Mouse (Mus musculus): ENCODE measurements around the gene C2.
"Not testable (repeated sequence)": the region's sequence is repeated elsewhere in the genome, so short reads cannot be mapped to it uniquely, and the experiment has no call there.

- TF ChIP-seq POLR2A (IDR thresholded peaks at IDR 0.05; ENCODE audit: low read depth, low read length); CTCF (conservative IDR thresholded peaks at IDR 0.05; ENCODE audit: insufficient read depth, insufficient read length, low read depth, low read length): not testable (repeated sequence)
Observed at GRCm38 (mm10) chr17:34900826-34901225, 2.8 kb upstream of the C2 start.
